Mouse (Mus musculus): ENCODE measurements around the gene Sox13. TPM values are rescaled to one million over a fixed set of nuclear protein-coding genes. Genes with fewer than 3 reads are reported as not detected.

The Sox13 gene
- polyA plus RNA-seq (2014; fragmentation: Nextera tagmentation; extraction: Ambion mirVana) = 12.3 TPM in 2 replicates

GRCm38 (mm10) chr1:133423543-133424480 is at the start of gene Sox13:
Gene Sox13, minus strand, starts transcription at chr1:133424377.
- Histone ChIP-seq H3K36me3 (ENCODE audit: control insufficient read depth, insufficient read depth, low read length) (no peaks in the 10 kb centered on the region), H3K4me3 (ENCODE audit: low read depth, low read length) (peak within 1 kb of the TSS; percentile 85), H3K27ac (ENCODE audit: low read depth, low read length) (peak within 1 kb of the TSS; percentile 84), H3K9me3 (ENCODE audit: control insufficient read depth, low read length) (no peaks in the 10 kb centered on the region), H3K4me2 (ENCODE audit: low read depth, low read length, severe bottlenecking) (peak within 1 kb of the TSS; percentile 83), H3K9ac (ENCODE audit: low read length) (peak within 1 kb of the TSS; percentile 82), H3K4me1 (replicated peaks; ENCODE audit: control insufficient read depth, insufficient read depth, low read length) (peaks cover 8% of the 10 kb centered on the region; the same call in 1 of the 2 replicates), H3K27me3 (ENCODE audit: control insufficient read depth, insufficient read depth, low read length) (no peaks in the 10 kb centered on the region)
- ATAC-seq (replicated peaks; ENCODE audit: low FRiP score) (peak; percentile 83), DNase-seq (ENCODE audit: low spot score) (peak; percentile 88)
- WGBS = under 1% methylated on average over 122 of the region's 128 CpGs

GRCm38 (mm10) chr1:133471556-133471955 is 47.4 kb upstream of the Sox13 start:
- no peaks in the 10 kb centered on the region for H3K9me3 ChIP-seq (ENCODE audit: control insufficient read depth, low read length)
- ATAC-seq (replicated peaks; ENCODE audit: low FRiP score) (no peak), DNase-seq (ENCODE audit: low spot score) (no peak)
- H3K4me2 ChIP-seq (ENCODE audit: low read depth, low read length, severe bottlenecking) = no peak overlapping the region
- WGBS = 54% methylated on average over 2 of the region's 2 CpGs
- peaks cover 5% of the 10 kb centered on the region; the same call in 1 of the 2 replicates for H3K4me1 ChIP-seq (replicated peaks; ENCODE audit: control insufficient read depth, insufficient read depth, low read length)
- H3K4me3 ChIP-seq (ENCODE audit: low read depth, low read length) = no peak overlapping the region
- H3K36me3 ChIP-seq (ENCODE audit: control insufficient read depth, insufficient read depth, low read length) = no peaks in the 10 kb centered on the region
- H3K27ac ChIP-seq (ENCODE audit: low read depth, low read length) = no peak overlapping the region
- H3K9ac ChIP-seq (ENCODE audit: low read length) = no peak overlapping the region
- no peaks in the 10 kb centered on the region for H3K27me3 ChIP-seq (ENCODE audit: control insufficient read depth, insufficient read depth, low read length)

GRCm38 (mm10) chr1:133471086-133471485 is 46.9 kb upstream of the Sox13 start:
- Histone ChIP-seq H3K27me3 (ENCODE audit: control insufficient read depth, insufficient read depth, low read length) (no peaks in the 10 kb centered on the region), H3K27ac (ENCODE audit: low read depth, low read length) (no peak overlapping the region), H3K4me2 (ENCODE audit: low read depth, low read length, severe bottlenecking) (no peak overlapping the region), H3K9ac (ENCODE audit: low read length) (no peak overlapping the region), H3K4me1 (replicated peaks; ENCODE audit: control insufficient read depth, insufficient read depth, low read length) (peaks cover 5% of the 10 kb centered on the region; the same call in 1 of the 2 replicates), H3K36me3 (ENCODE audit: control insufficient read depth, insufficient read depth, low read length) (no peaks in the 10 kb centered on the region), H3K4me3 (ENCODE audit: low read depth, low read length) (no peak overlapping the region), H3K9me3 (ENCODE audit: control insufficient read depth, low read length) (no peaks in the 10 kb centered on the region)
- WGBS = 77% methylated on average over 7 of the region's 7 CpGs
- ATAC-seq (replicated peaks; ENCODE audit: low FRiP score) = no peak
- no peak for DNase-seq (ENCODE audit: low spot score)

GRCm38 (mm10) chr1:133470242-133471025 is 46.3 kb upstream of the Sox13 start:
- ATAC-seq (replicated peaks; ENCODE audit: low FRiP score) = no peak

GRCm38 (mm10) chr1:133469213-133469612 is 45.0 kb upstream of the Sox13 start:
- H3K4me2 ChIP-seq (ENCODE audit: low read depth, low read length, severe bottlenecking) = no peak overlapping the region

More at GRCm38 (mm10) chr1:133470242-133471025, 46.3 kb upstream of the Sox13 start:
- Histone ChIP-seq H3K4me2 (ENCODE audit: low read depth, low read length, severe bottlenecking) (no peak overlapping the region), H3K4me3 (ENCODE audit: low read depth, low read length) (no peak overlapping the region), H3K4me1 (replicated peaks; ENCODE audit: control insufficient read depth, insufficient read depth, low read length) (peaks cover 5% of the 10 kb centered on the region; the same call in 1 of the 2 replicates), H3K36me3 (ENCODE audit: control insufficient read depth, insufficient read depth, low read length) (no peaks in the 10 kb centered on the region), H3K9ac (ENCODE audit: low read length) (no peak overlapping the region), H3K27ac (ENCODE audit: low read depth, low read length) (no peak overlapping the region), H3K27me3 (ENCODE audit: control insufficient read depth, insufficient read depth, low read length) (no peaks in the 10 kb centered on the region), H3K9me3 (ENCODE audit: control insufficient read depth, low read length) (no peaks in the 10 kb centered on the region)
- 33% methylated on average over 10 of the region's 10 CpGs for WGBS
- DNase-seq (ENCODE audit: low spot score) = no peak

GRCm38 (mm10) chr1:133468751-133469150 is 44.6 kb upstream of the Sox13 start:
- H3K36me3 ChIP-seq (ENCODE audit: control insufficient read depth, insufficient read depth, low read length) = no peaks in the 10 kb centered on the region
- H3K4me3 ChIP-seq (ENCODE audit: low read depth, low read length) = no peak overlapping the region
- H3K4me1 ChIP-seq (replicated peaks; ENCODE audit: control insufficient read depth, insufficient read depth, low read length) = peaks cover 5% of the 10 kb centered on the region; the same call in 1 of the 2 replicates
- WGBS = 39% methylated on average over 6 of the region's 6 CpGs
- H3K27me3 ChIP-seq (ENCODE audit: control insufficient read depth, insufficient read depth, low read length) = no peaks in the 10 kb centered on the region
- H3K27ac ChIP-seq (ENCODE audit: low read depth, low read length) = no peak overlapping the region
- no peak for DNase-seq (ENCODE audit: low spot score)
- no peaks in the 10 kb centered on the region for H3K9me3 ChIP-seq (ENCODE audit: control insufficient read depth, low read length)
- H3K9ac ChIP-seq (ENCODE audit: low read length) = no peak overlapping the region
- no peak overlapping the region for H3K4me2 ChIP-seq (ENCODE audit: low read depth, low read length, severe bottlenecking)
- no peak for ATAC-seq (replicated peaks; ENCODE audit: low FRiP score)

More at GRCm38 (mm10) chr1:133469213-133469612, 45.0 kb upstream of the Sox13 start:
- no peak overlapping the region for H3K4me3 ChIP-seq (ENCODE audit: low read depth, low read length)
- ATAC-seq (replicated peaks; ENCODE audit: low FRiP score) (no peak), DNase-seq (ENCODE audit: low spot score) (no peak)
- peaks cover 5% of the 10 kb centered on the region; the same call in 1 of the 2 replicates for H3K4me1 ChIP-seq (replicated peaks; ENCODE audit: control insufficient read depth, insufficient read depth, low read length)
- H3K9me3 ChIP-seq (ENCODE audit: control insufficient read depth, low read length) = no peaks in the 10 kb centered on the region
- no peak overlapping the region for H3K9ac ChIP-seq (ENCODE audit: low read length)
- no peaks in the 10 kb centered on the region for H3K36me3 ChIP-seq (ENCODE audit: control insufficient read depth, insufficient read depth, low read length)
- H3K27me3 ChIP-seq (ENCODE audit: control insufficient read depth, insufficient read depth, low read length) = no peaks in the 10 kb centered on the region
- WGBS = 80% methylated on average over 4 of the region's 4 CpGs
- no peak overlapping the region for H3K27ac ChIP-seq (ENCODE audit: low read depth, low read length)

GRCm38 (mm10) chr1:133467905-133468304 is 43.7 kb upstream of the Sox13 start:
- Histone ChIP-seq H3K9ac (ENCODE audit: low read length) (no peak overlapping the region), H3K4me1 (replicated peaks; ENCODE audit: control insufficient read depth, insufficient read depth, low read length) (peaks cover 5% of the 10 kb centered on the region; the same call in 1 of the 2 replicates), H3K9me3 (ENCODE audit: control insufficient read depth, low read length) (no peaks in the 10 kb centered on the region), H3K27ac (ENCODE audit: low read depth, low read length) (no peak overlapping the region), H3K4me3 (ENCODE audit: low read depth, low read length) (no peak overlapping the region), H3K4me2 (ENCODE audit: low read depth, low read length, severe bottlenecking) (no peak overlapping the region), H3K27me3 (ENCODE audit: control insufficient read depth, insufficient read depth, low read length) (no peaks in the 10 kb centered on the region), H3K36me3 (ENCODE audit: control insufficient read depth, insufficient read depth, low read length) (no peaks in the 10 kb centered on the region)
- WGBS = 74% methylated on average over 8 of the region's 8 CpGs
- ATAC-seq (replicated peaks; ENCODE audit: low FRiP score) = no peak
- no peak for DNase-seq (ENCODE audit: low spot score)

- ATAC-seq (replicated peaks; ENCODE audit: low FRiP score) (no peak), DNase-seq (ENCODE audit: low spot score) (no peak)
- Histone ChIP-seq H3K4me2 (ENCODE audit: low read depth, low read length, severe bottlenecking) (no peak overlapping the region), H3K4me3 (ENCODE audit: low read depth, low read length) (no peak overlapping the region), H3K4me1 (replicated peaks; ENCODE audit: control insufficient read depth, insufficient read depth, low read length) (no peaks in the 10 kb centered on the region; the same call in 1 of the 2 replicates), H3K9me3 (ENCODE audit: control insufficient read depth, low read length) (no peaks in the 10 kb centered on the region; the same call in 1 of the 2 replicates), H3K27ac (ENCODE audit: low read depth, low read length) (no peak overlapping the region), H3K9ac (ENCODE audit: low read length) (no peak overlapping the region), H3K36me3 (ENCODE audit: control insufficient read depth, insufficient read depth, low read length) (no peaks in the 10 kb centered on the region), H3K27me3 (ENCODE audit: control insufficient read depth, insufficient read depth, low read length) (no peaks in the 10 kb centered on the region)
- WGBS = 89% methylated on average over 5 of the region's 5 CpGs
These were observed 39.0 kb upstream of the Sox13 start for GRCm38 (mm10) chr1:133463138-133463537.
